Mouse (Mus musculus) liver, embryonic 11.5 days (tissue): ENCODE data around the gene Hspb1. TPM values are rescaled to one million over a fixed set of nuclear protein-coding genes. Genes with fewer than 3 reads are reported as not detected.
A peak's percentile ranks its signal among the peaks of the same experiment; 100 is the strongest.

Experiments used
- ATAC-seq: fragments of 200-750 bp; cut with Nextera tagmentation; replicated peaks from 2 replicates; pipeline ENCODE4 v1.8.0; 2017; ENCODE audit warnings: moderate number of reproducible peaks, mild to moderate bottlenecking, moderate TSS enrichment, moderate library complexity; ENCODE audit not compliant: low FRiP score
- DNase-seq: peaks from one replicate; pipeline ENCODE4 v3.0.0-alpha.2; 2017; ENCODE audit warnings: low spot score
- H3K27ac ChIP-seq: fragments of 300-500 bp; sonication (generic); 2 replicates; pipeline ENCODE4 v1.5.1; 2014; ENCODE audit warnings: mild to moderate bottlenecking, low read depth, low read length, control low read depth
- H3K27me3 ChIP-seq: fragments of 300-500 bp; sonication (generic); replicated peaks from 2 replicates; pipeline ENCODE4 v1.6.1; 2014; ENCODE audit warnings: low read length, mixed read lengths; ENCODE audit not compliant: control insufficient read depth, insufficient read depth
- H3K36me3 ChIP-seq: fragments of 300-500 bp; sonication (generic); 2 replicates; pipeline ENCODE4 v1.6.1; 2014; ENCODE audit warnings: mild to moderate bottlenecking, low read length, moderate library complexity, mixed read lengths; ENCODE audit not compliant: control insufficient read depth, insufficient read depth
- H3K4me1 ChIP-seq: fragments of 300-500 bp; sonication (generic); replicated peaks from 2 replicates; pipeline ENCODE4 v1.6.1; 2014; ENCODE audit warnings: low read length, mixed read lengths; ENCODE audit not compliant: control insufficient read depth, insufficient read depth
- H3K4me2 ChIP-seq: fragments of 300-500 bp; sonication (generic); 2 replicates; pipeline ENCODE4 v1.6.1; 2014; ENCODE audit warnings: mild to moderate bottlenecking, control low read depth, moderate library complexity
- H3K4me3 ChIP-seq: fragments of 300-500 bp; sonication (generic); 2 replicates; pipeline ENCODE4 v1.5.1; 2014; ENCODE audit warnings: low read depth, low read length, control low read depth
- H3K9ac ChIP-seq: fragments of 300-500 bp; sonication (generic); 2 replicates; pipeline ENCODE4 v1.6.1; 2014; ENCODE audit warnings: low read depth, low read length, control low read depth
- H3K9me3 ChIP-seq: fragments of 300-500 bp; sonication (generic); 2 replicates; pipeline ENCODE4 v1.6.1; 2016; ENCODE audit warnings: low read length, inconsistent platforms, mixed read lengths; ENCODE audit not compliant: control insufficient read depth
- WGBS: fragments of 180-500 bp; shearing (Covaris S2); extraction: QIAGEN DNeasy Blood & Tissue Kit; methylation state at CpG from one replicate; pipeline ENCODE4 v1.1.7; 2014; 5-methylcytosine and 5-hydroxymethylcytosine counted together
- polyA plus RNA-seq: library from polyadenylated mRNA; unstranded; fragments of >200 nt; fragmentation: Nextera tagmentation; extraction: Ambion mirVana; gene quantifications from 2 replicates; pipeline ENCODE4 v1.2.1, GENCODE M21; 2014

The Hspb1 gene
- polyA plus RNA-seq, 1 experiment from 2014 or later = 22.1 TPM

DNA sequence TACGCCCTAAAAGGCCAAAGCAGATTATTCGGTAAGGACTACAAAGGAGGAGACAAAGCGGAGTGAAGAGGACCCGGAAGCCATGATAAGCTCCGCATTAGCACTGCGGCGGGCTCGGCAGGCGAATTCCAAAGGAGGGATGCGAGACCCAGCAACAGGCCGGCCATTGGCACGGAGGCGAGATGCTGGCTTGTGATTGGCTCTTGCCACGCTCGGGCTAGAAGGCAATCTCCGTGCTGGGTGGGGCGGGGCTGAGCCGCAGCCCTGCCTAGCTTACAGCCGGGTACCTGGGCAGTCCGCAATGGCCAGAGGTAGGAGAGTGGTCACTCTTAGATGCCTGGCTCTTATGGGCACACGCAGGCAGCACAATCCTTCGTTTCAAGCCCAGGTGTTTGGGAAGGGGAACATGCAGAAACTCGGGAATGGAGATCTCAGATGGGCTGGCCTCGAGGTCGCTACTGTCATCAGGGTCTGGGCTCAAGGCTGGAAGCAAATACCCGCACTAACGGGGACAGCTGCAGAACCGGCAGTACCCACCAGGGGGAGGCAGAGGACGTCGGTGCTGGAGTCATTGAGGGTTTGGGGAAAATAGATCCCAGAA, 15.9 kb downstream of the Hspb1 start:
- Histone ChIP-seq H3K9ac (peak overlapping the region; percentile 51), H3K36me3 (peaks cover 8% of the 10 kb centered on the region), H3K27me3 (no peaks in the 10 kb centered on the region), H3K4me1 (peaks cover 3% of the 10 kb centered on the region), H3K4me3 (peak overlapping the region; percentile 37), H3K27ac (no peak overlapping the region), H3K9me3 (no peaks in the 10 kb centered on the region), H3K4me2 (peak overlapping the region; percentile 72)
- ATAC-seq = peak; percentile 79
- DNase-seq = peak; percentile 85
- WGBS = 3% methylated on average over 30 of the region's 30 CpGs

DNA sequence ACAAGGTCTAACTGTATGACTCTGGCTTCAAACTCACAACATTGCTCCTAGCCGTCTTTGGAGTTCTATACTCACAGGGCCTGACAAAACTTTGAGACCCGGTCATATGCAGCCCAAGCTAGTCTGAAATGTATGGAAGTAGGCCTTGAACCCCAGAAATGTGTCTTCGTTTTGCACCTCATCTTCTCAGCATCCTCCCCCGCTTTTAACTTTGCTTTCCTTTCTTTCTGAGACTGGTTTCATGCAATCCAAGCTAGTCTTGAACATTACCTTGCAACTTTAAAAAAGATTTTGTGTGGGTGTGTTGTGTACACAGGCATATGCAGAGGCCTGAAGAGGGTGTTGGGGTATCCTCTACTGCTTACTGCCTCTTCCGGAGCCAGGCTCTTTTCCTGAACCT, 16.5 kb downstream of the Hspb1 start:
- Histone ChIP-seq H3K9ac (no peak overlapping the region; the same call in 1 of the 2 replicates), H3K4me1 (peaks cover 3% of the 10 kb centered on the region), H3K27ac (no peak overlapping the region), H3K4me2 (peak overlapping the region; percentile 72; the same call in 1 of the 2 replicates), H3K9me3 (no peaks in the 10 kb centered on the region), H3K4me3 (no peak overlapping the region), H3K27me3 (no peaks in the 10 kb centered on the region), H3K36me3 (peaks cover 13% of the 10 kb centered on the region)
- ATAC-seq = 0 out of 2 replicates have a peak, but pooled peaks have one; percentile 17
- no peak for DNase-seq
- WGBS = 59% methylated on average over 5 of the region's 5 CpGs

DNA sequence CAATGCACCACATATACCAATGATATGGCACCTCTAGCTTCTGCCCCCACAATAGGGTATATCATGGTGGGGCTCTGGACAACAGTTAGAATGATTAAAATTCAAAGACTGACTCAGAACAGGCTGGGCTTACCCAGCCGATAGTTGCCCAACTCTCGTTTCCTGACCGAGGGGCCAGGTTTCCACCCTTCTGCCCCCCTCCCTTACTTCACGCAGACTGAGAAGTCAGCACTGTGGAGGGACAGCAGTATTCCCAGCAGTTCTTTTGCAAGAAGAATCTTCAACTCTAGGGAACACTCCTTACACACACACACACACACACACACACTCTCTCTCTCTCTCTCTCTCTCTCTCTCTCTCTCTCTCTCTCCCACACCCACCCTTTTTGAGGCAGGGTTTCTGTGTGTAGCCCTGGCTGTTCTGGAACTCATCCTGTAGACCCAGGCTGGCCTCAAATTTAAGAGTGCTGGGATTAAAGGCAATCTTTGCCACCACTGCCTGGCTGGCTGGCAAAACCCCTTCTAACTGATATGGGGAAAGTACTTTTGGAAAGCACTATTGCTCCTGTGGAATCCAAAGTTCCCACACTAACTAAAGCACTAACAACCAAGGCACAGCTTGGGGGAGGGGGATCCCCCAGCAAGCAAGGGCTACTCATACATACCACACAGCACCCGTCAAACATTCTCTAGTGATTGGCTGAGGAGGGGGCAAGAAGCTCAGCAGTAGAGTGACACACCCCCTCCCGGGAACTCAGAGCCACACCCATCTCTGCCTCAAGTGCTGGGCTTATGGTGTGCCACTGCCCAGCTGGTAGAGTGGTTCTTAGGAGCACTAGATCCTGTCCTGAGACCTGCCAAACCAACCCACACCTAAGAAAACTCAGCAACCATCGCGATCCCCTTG, 17.9 kb downstream of the Hspb1 start:
- no peak overlapping the region for H3K27ac ChIP-seq
- WGBS = 48% methylated on average over 8 of the region's 8 CpGs
- peaks cover 8% of the 10 kb centered on the region for H3K4me1 ChIP-seq

DNA sequence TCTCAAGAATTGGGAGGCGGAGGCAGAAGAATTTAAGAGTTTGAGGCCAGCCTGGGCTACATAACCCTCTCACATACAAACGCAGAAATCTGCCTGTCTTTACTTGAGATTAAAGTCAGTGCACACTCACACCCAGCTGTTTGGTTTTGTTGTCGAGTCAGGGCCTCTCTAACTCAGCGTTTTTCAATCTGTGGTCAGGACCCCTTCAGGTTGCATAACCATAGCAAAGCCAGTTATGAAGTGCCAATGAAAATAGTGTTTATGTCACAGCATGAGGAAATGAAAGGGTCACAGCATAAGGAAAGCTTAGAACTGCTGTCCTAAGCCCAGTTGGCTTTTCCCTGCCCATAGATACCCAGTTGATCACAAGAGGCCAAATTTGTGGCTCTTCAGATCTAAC, 19.1 kb downstream of the Hspb1 start:
- WGBS = 64% methylated on average over 4 of the region's 4 CpGs
- Histone ChIP-seq H3K4me1 (peaks cover 9% of the 10 kb centered on the region), H3K4me3 (no peak overlapping the region), H3K9ac (no peak overlapping the region), H3K27me3 (no peaks in the 10 kb centered on the region), H3K36me3 (peaks cover 35% of the 10 kb centered on the region), H3K9me3 (no peaks in the 10 kb centered on the region), H3K4me2 (no peak overlapping the region), H3K27ac (no peak overlapping the region)
- DNase-seq (no peak), ATAC-seq (no peak)

More for the DNA sequence above, 17.9 kb downstream of the Hspb1 start:
- no peak for ATAC-seq
- Histone ChIP-seq H3K9me3 (no peaks in the 10 kb centered on the region), H3K4me2 (no peak overlapping the region), H3K4me3 (no peak overlapping the region), H3K36me3 (peaks cover 23% of the 10 kb centered on the region), H3K9ac (no peak overlapping the region), H3K27me3 (no peaks in the 10 kb centered on the region)
- DNase-seq = no peak

DNA sequence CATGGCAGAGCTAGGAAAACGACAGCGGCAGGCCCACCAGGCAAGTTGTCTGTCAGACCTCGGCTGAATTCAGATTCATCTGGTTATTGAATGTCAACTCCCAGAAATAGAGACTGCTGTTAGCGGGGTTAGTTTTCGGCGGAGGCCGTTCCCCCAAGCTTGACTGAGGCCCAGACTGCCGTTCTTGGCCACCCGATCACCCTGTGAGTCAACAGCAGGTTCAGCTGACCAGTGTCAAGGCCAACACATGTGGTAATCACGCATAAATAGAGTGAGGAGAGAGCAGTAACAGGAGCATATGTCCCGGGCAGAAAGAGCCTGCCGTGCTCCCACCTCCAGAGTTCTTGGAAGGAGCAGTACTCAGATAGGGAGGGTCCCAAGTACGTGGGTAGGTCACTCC, 19.5 kb downstream of the Hspb1 start:
- Histone ChIP-seq H3K27ac (no peak overlapping the region), H3K4me2 (no peak overlapping the region), H3K36me3 (peaks cover 36% of the 10 kb centered on the region), H3K9me3 (no peaks in the 10 kb centered on the region), H3K4me1 (peaks cover 9% of the 10 kb centered on the region), H3K27me3 (no peaks in the 10 kb centered on the region), H3K9ac (no peak overlapping the region), H3K4me3 (no peak overlapping the region)
- no peak for DNase-seq
- whole genome bisulfite sequencing = 79% methylated on average over 13 of the region's 13 CpGs
- ATAC-seq = no peak

DNA sequence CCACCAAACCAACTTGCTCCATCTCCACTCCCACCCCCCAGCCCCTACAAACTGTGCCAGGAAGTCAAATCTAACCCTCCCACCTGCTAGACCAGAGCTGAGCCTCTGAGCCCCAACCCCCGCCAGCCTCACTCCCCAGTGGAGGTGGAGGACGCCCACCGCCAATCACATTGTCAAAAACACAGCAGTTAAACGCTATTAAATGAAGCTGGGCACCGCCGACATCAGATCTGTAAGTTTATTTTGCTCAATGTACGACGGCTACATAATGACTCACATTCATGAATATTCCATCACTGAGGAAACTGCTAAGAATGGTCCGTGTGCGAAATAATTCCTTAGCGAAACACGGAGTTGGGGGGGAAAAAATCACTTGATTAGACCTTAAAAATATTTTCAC, 20.5 kb downstream of the Hspb1 start:
- no peak overlapping the region for H3K27ac ChIP-seq
- H3K4me2 ChIP-seq = no peak overlapping the region
- no peak overlapping the region for H3K9ac ChIP-seq
- H3K27me3 ChIP-seq = no peaks in the 10 kb centered on the region
- 83% methylated on average over 12 of the region's 12 CpGs for WGBS
- H3K4me3 ChIP-seq = no peak overlapping the region
- no peak for DNase-seq
- H3K36me3 ChIP-seq = peaks cover 36% of the 10 kb centered on the region
- ATAC-seq = no peak
- H3K4me1 ChIP-seq = peaks cover 10% of the 10 kb centered on the region
- H3K9me3 ChIP-seq = no peaks in the 10 kb centered on the region

DNA sequence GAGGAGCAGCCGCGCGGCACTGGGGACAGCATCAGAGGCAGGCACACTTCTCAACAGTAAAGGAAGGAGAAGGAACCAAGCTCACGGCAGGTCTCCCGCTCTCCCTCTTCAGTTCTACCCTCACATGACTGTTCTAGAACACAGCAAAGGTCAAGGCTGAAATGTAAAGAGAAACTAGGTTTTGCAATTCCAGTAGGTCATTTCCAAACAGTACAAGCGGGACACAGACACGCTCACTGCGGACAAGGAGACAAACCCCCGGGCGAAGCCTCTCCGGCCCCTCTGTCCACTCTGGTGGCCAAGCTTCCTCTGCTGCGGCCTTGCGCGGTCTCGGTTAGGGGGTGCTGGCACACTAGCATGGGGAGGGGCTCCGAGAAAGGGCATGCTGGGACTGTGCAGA, 21.3 kb downstream of the Hspb1 start:
- no peak overlapping the region for H3K27ac ChIP-seq
- peaks cover 36% of the 10 kb centered on the region for H3K36me3 ChIP-seq
- 84% methylated on average over 16 of the region's 16 CpGs for WGBS
- H3K9ac ChIP-seq = no peak overlapping the region
- H3K27me3 ChIP-seq = no peaks in the 10 kb centered on the region
- H3K9me3 ChIP-seq = no peaks in the 10 kb centered on the region
- no peak for DNase-seq
- peaks cover 14% of the 10 kb centered on the region for H3K4me1 ChIP-seq
- H3K4me2 ChIP-seq = no peak overlapping the region
- H3K4me3 ChIP-seq = no peak overlapping the region
- 0 out of 2 replicates have a peak, but pooled peaks have one; percentile 6 for ATAC-seq

DNA sequence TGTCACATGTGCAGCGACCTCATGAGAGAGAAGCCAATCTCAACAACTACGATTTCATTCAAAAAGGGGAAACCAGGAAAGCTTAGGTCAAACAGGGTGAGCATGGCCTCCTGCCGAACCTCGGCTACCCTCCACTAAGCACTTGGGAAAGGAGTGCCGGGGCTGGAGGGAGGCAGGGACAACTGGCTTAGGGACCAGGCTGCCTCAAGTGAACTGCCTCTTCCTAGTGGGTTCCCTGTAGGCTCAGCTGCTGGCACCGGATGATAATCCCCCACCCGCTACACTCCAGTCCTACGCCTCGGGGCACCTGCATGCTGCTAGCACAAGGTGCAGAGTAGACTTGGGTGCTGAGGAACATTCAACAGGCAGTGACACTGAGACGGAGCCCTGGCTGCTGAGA, 21.9 kb downstream of the Hspb1 start:
- Histone ChIP-seq H3K27ac (no peak overlapping the region), H3K4me1 (peaks cover 20% of the 10 kb centered on the region), H3K27me3 (no peaks in the 10 kb centered on the region), H3K4me3 (no peak overlapping the region), H3K4me2 (no peak overlapping the region), H3K9ac (no peak overlapping the region), H3K9me3 (no peaks in the 10 kb centered on the region), H3K36me3 (peaks cover 40% of the 10 kb centered on the region)
- ATAC-seq (no peak), DNase-seq (no peak)
- WGBS = 88% methylated on average over 10 of the region's 10 CpGs
